Mouse (Mus musculus) kidney, adult 2 months (tissue): Measurements from ENCODE around the gene Macrod2.

ENCODE experiments used
- CTCF ChIP-seq: fragments of 200-500 bp; conservative IDR thresholded peaks from 2 replicates; pipeline ENCODE4 v1.5.1; 2011; ENCODE audit warnings: low read depth, mild to moderate bottlenecking, control low read depth, low read length, moderate library complexity, mixed read lengths; ENCODE audit not compliant: insufficient read depth, insufficient read length
- POLR2A ChIP-seq: fragments of 200-500 bp; IDR thresholded peaks from one replicate; pipeline ENCODE4 v1.6.1; 2011; ENCODE audit warnings: low read depth, low read length, control low read depth

DNA sequence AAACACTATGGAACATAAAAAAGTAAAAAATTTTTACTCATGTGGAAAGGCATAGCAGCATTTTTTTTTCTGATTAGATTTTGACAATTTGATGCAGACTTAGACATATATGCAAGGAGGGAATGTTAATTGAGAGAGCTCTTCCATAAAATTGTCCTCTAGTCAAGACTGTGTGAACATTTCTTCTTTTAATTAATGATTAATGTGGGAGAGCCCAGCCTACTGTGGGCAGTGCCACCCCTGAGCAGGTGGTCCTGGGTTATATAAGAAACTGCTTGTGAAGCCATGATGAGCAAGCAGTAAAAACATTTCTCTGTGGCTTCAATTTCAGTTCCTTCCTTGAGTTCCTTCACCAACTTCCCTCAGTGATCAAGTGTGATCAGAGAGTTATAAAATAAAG is 730.5 kb downstream of the Macrod2 start:
- TF ChIP-seq CTCF (no peak), POLR2A (no peak)
